Mouse (Mus musculus) erythroblast, embryonic 14.5 days (primary cell): Measurements from ENCODE around the gene Pth1r. TPM values are rescaled to one million over a fixed set of nuclear protein-coding genes. Genes with fewer than 3 reads are reported as not detected.

Experiments used
- H3K27me3 ChIP-seq: 2 replicates; pipeline ENCODE4 v1.6.1; 2012; ENCODE audit warnings: inconsistent platforms; ENCODE audit not compliant: control insufficient read depth
- H3K36me3 ChIP-seq: 2 replicates; pipeline ENCODE4 v1.6.1; 2012; ENCODE audit warnings: mild to moderate bottlenecking, inconsistent platforms; ENCODE audit not compliant: control insufficient read depth
- H3K4me1 ChIP-seq: 2 replicates; pipeline ENCODE4 v1.6.1; 2012; ENCODE audit warnings: inconsistent platforms; ENCODE audit not compliant: control insufficient read depth
- H3K4me3 ChIP-seq: replicated peaks from 2 replicates; pipeline ENCODE3; 2012; ENCODE audit warnings: moderate library complexity, mild to moderate bottlenecking, inconsistent platforms
- H3K9me3 ChIP-seq: 2 replicates; pipeline ENCODE4 v1.6.1; 2012; ENCODE audit warnings: low read length, inconsistent platforms, mixed read lengths; ENCODE audit not compliant: control insufficient read depth
- GATA1 ChIP-seq: IDR thresholded peaks from 2 replicates; pipeline ENCODE4 v1.6.1; 2012; ENCODE audit warnings: low read length, inconsistent platforms, mixed read lengths
- TAL1 ChIP-seq: IDR thresholded peaks from 3 replicates; pipeline ENCODE4 v1.6.1; 2012; ENCODE audit warnings: low read length, inconsistent platforms, mixed read lengths
- polyA plus RNA-seq: library from polyadenylated mRNA; stranded (reverse); fragments of >175 nt; gene quantifications from 2 replicates; pipeline ENCODE4 v1.2.3, GENCODE M21; 2012

Gene Pth1r
- polyA plus RNA-seq, 1 experiment = not detected

DNA sequence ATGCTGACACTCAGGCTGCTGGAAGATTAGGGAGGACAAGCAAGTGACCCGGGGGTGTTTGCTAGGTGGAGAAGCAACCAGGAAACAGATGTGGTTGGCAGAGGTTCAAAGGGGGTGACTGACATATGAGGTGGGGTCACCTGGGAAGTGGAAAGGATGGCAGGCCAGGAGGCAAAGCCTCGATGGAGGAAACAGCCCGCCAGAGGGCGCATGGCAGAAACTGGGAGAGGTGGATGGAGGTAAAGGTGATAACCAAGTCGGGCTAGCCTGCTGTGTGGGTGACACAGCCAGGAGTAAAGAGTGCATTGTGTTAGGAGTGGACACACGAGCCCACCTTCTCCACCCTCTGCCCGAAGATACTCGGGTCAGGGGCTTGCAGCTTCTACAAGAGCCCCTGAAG lies 17.1 kb downstream of the Pth1r start:
- no peak for TF ChIP-seq GATA1
- no peak for TF ChIP-seq TAL1
- Histone ChIP-seq H3K4me3 (no peak overlapping the region), H3K27me3 (peaks cover 79% of the 10 kb centered on the region), H3K4me1 (peaks cover 17% of the 10 kb centered on the region), H3K9me3 (no peaks in the 10 kb centered on the region), H3K36me3 (no peaks in the 10 kb centered on the region; the same call in 1 of the 2 replicates)

DNA sequence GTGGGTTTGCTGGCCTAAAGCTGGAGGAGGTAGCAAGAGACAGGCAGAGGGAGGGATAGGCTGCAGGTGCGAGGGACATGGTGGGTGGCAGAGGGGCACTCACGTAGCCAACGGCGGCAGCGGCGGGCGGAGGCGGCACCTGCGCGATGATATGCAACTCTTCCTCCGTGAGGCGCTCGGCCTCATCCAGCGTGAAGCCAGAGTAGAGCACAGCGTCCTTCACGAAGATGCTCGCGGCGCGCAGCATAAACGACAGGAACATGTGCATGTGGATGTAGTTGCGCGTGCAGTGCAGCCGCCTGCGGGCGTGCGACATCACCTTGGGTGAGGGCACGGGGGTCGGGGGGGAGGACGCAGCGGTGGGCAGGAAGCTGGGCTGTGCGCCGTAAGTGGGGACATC lies 20.1 kb downstream of the Pth1r start:
- Histone ChIP-seq H3K4me1 (peaks cover 3% of the 10 kb centered on the region), H3K36me3 (no peaks in the 10 kb centered on the region; the same call in 1 of the 2 replicates), H3K27me3 (peaks cover 57% of the 10 kb centered on the region), H3K4me3 (no peak overlapping the region), H3K9me3 (0 out of 2 replicates have a peak, but pooled peaks cover 2% of the 10 kb centered on the region)
- no peak for TF ChIP-seq GATA1
- TF ChIP-seq TAL1 = no peak

DNA sequence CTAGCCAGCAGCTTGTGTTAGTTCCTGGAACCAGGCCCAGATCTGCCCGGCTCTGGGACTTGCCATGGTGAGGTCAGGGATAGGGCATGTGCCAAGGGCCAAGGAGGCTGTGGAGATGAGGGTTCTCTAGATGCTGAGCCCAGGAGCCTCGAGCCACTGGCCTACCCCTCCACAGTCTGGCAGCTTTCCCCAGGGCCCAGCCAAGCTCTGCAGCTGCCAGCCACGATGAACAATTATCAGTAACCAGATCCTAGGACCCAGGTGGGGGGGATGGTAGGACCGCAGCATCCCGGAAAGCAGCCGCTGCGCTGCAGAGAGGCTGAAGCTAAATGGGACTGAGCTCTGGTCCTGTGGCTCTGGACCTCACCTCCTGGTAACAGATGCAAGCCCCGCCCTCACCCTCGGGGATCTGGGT lies 21.2 kb downstream of the Pth1r start:
- TF ChIP-seq TAL1 = no peak
- no peak for TF ChIP-seq GATA1
- no peak overlapping the region for H3K4me3 ChIP-seq
- peaks cover 3% of the 10 kb centered on the region for H3K4me1 ChIP-seq
- no peaks in the 10 kb centered on the region; the same call in 1 of the 2 replicates for H3K36me3 ChIP-seq
- H3K27me3 ChIP-seq = peaks cover 48% of the 10 kb centered on the region
- H3K9me3 ChIP-seq = 0 out of 2 replicates have a peak, but pooled peaks cover 2% of the 10 kb centered on the region

DNA sequence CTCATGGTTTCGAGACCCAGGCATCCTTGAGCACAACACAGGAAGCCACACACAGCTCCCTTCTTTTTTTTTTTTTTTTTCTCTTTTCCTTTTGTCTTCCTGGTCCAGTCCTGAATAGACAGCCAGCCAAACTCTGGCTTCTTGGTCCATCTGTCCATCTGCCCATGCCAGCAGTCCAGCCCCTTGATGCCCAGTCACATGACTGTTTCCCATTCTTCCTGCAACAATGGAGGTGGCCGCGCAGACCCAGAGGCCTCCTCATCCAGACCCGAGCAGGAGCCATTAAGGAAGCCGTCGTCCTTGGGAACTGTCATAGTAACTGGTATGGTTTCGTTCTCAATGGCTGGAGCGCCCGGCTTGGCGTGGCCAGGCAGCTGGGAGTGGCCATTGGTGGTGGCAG lies 24.9 kb downstream of the Pth1r start:
- 0 out of 2 replicates have a peak, but pooled peaks cover 2% of the 10 kb centered on the region for H3K9me3 ChIP-seq
- H3K4me1 ChIP-seq = peaks cover 3% of the 10 kb centered on the region
- H3K4me3 ChIP-seq = no peak overlapping the region
- H3K36me3 ChIP-seq = no peaks in the 10 kb centered on the region; the same call in 1 of the 2 replicates
- peaks cover 23% of the 10 kb centered on the region for H3K27me3 ChIP-seq
- TF ChIP-seq GATA1 = no peak
- no peak for TF ChIP-seq TAL1

DNA sequence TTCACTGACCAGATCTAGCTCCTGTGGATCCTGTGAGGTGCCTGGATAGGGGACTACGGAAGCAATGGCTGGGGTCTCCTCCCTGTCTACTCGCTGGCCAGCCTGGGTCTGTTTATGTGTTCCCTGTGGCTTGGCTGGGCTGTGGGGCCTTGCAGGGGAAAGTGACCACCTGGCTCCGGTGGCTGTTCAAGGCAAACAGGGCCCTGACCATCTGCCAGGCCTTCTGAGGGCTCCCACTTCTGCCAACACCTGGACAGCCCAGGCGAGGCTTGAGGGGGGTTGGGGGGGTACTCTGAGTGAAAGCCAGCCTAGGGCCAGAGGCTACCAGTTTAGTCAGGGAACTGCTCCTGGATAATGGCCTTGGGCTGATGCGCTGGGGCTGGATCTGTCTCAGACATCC lies 27.0 kb downstream of the Pth1r start:
- TF ChIP-seq TAL1 = no peak
- no peak for TF ChIP-seq GATA1
- Histone ChIP-seq H3K36me3 (peaks cover 12% of the 10 kb centered on the region), H3K4me3 (no peak overlapping the region), H3K27me3 (peaks cover 2% of the 10 kb centered on the region; the same call in 1 of the 2 replicates), H3K9me3 (0 out of 2 replicates have a peak, but pooled peaks cover 2% of the 10 kb centered on the region), H3K4me1 (no peaks in the 10 kb centered on the region; the same call in 1 of the 2 replicates)

DNA sequence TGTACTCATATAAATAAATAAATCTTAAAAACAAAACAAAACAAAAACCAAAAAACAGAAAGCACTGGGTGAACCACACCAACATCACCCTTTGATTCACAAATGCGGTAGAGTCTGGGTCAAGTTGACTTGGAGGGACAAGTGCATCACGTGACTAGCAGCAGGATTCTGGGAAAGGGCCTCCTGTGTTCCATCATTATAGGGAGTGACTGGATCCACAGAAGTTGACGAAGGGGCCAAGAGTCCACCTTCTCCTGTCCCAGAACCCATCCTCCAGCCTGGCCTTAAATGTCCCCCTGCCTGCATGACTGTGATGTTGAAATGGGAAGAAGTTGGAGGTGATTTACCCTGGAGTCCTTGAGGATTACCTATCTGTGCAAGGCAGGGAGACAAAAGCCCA lies 28.1 kb downstream of the Pth1r start:
- TF ChIP-seq GATA1 (no peak), TAL1 (no peak)
- H3K4me3 ChIP-seq = no peak overlapping the region
- H3K36me3 ChIP-seq = peaks cover 23% of the 10 kb centered on the region
- H3K27me3 ChIP-seq = no peaks in the 10 kb centered on the region
- H3K9me3 ChIP-seq = 0 out of 2 replicates have a peak, but pooled peaks cover 2% of the 10 kb centered on the region
- H3K4me1 ChIP-seq = no peaks in the 10 kb centered on the region; the same call in 1 of the 2 replicates

DNA sequence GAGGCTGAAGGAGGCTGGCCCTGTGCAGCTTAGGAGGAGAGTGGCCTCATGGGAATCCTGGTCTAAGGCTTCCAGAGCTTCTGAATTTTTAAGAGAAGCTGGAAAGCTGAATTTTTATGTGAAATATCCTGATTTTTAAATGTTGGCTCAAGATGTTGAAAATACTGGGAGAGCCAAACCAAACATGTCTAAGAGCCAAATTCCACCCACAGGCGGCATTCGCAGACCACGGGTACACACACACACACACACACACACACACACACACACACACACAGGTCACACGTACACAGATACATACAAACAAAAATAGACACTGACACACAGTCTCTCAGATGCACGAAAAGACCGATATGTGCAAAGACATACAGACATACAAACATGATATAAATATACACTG lies 28.9 kb downstream of the Pth1r start:
- Histone ChIP-seq H3K9me3 (no peaks in the 10 kb centered on the region), H3K27me3 (no peaks in the 10 kb centered on the region), H3K4me1 (no peaks in the 10 kb centered on the region; the same call in 1 of the 2 replicates), H3K36me3 (peaks cover 24% of the 10 kb centered on the region), H3K4me3 (no peak overlapping the region)
- no peak for TF ChIP-seq GATA1
- TF ChIP-seq TAL1 = no peak

DNA sequence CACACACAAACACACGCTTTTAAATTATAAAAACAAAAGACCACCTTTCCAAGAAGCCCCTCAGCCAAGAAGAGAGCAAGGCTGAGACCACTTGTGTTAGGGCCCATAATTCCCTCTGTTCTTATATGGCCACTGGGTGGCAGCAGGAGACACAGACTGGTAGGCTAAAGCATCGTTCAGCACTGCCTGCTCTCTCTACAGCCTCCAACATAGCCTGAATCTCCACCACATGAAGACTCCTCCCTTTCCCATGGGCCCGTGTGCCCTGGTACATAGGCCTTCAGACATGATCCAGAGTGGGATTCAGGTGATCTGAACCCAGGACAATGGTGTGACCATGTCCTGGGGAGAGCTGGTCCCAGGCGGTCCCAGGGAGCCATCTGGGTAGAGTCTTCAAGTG lies 30.2 kb downstream of the Pth1r start:
- H3K9me3 ChIP-seq = no peaks in the 10 kb centered on the region
- no peaks in the 10 kb centered on the region for H3K27me3 ChIP-seq
- peaks cover 34% of the 10 kb centered on the region for H3K36me3 ChIP-seq
- H3K4me3 ChIP-seq = no peak overlapping the region
- H3K4me1 ChIP-seq = no peaks in the 10 kb centered on the region; the same call in 1 of the 2 replicates
- TF ChIP-seq GATA1 = no peak
- TF ChIP-seq TAL1 = no peak

DNA sequence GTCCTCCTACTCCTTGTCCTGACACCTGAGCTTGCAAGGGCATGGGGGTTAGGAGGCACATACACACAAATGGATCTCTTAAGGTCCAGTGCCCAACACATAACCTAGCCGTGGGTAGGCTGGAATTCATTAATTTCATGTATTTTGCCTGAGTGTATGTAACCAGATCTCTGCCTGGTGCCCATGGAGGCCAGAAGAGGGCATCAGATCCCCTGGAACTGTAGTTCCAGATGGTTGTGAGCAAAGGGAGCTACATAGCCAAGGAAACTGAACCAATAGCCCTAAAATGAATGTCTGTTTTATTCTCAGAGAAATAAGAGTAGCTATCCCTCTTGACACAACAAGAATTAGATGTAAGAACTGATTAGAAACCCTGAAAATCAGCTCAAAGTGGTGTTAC lies 31.5 kb downstream of the Pth1r start:
- Histone ChIP-seq H3K4me3 (no peak overlapping the region), H3K27me3 (no peaks in the 10 kb centered on the region), H3K9me3 (no peaks in the 10 kb centered on the region), H3K4me1 (no peaks in the 10 kb centered on the region; the same call in 1 of the 2 replicates), H3K36me3 (peaks cover 46% of the 10 kb centered on the region)
- TF ChIP-seq TAL1 (no peak), GATA1 (no peak)

DNA sequence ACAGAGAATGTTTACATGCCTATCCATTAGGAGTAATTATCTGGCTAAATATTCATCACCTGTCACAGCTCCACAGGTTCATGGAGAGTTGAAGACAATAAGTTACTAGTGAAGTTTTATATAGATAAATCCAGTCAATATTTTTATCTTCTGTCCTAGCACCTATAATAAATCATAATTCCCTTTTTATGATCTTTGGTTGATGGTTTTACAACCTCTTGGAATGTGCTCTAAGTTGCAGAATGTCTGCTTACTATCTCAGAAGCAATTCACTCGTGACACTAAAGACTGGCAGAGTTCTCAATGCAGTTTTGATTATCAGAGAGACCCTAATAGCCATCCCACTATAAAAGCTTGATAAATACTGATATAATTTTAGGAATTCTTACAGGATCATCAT lies 33.6 kb downstream of the Pth1r start:
- Histone ChIP-seq H3K4me1 (peaks cover 13% of the 10 kb centered on the region), H3K27me3 (no peaks in the 10 kb centered on the region), H3K4me3 (no peak overlapping the region), H3K9me3 (no peaks in the 10 kb centered on the region), H3K36me3 (peaks cover 61% of the 10 kb centered on the region)
- TF ChIP-seq GATA1 = no peak
- TF ChIP-seq TAL1 = no peak
